Comparison of ENCODE assay signal across 8 mouse cellular contexts in the genomic region with DNA sequence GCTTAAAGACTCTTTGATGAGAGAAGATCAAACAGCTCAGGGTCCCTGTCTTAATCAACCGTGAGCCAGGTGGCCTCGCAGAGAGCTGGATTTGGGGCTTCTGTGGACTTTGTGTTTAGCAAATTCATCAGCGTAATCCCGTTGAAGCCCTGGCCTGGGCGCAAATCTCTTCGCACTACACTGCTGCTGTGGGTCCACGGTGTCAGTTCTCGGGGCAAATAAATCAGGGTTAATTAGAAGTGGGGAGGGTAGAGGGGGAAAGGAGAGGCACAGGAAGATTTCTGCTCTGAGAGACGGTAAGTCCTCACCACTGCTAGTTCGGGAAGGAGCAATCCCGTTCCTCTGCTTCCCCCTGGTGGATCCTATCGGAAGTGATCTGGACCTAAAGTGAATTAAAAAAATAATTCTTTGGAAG. TPM values are rescaled to one million over a fixed set of nuclear protein-coding genes. Genes with fewer than 3 reads are reported as not detected.
A peak's percentile ranks its signal among the peaks of the same experiment; 100 is the strongest.
DNase-seq lines count a peak whose midpoint lies in the region; ATAC-seq and TF ChIP-seq lines count a peak whose summit lies in the region.

No protein-coding gene starts in this region.

- no peak overlapping the region for H3K27ac ChIP-seq in ES-Bruce4 (ENCODE audit: insufficient read depth, low read length)
- H3K27ac ChIP-seq in bone marrow macrophage, adult 2 months (ENCODE audit: insufficient read depth, low read depth, low read length) = no peak overlapping the region
- H3K27ac ChIP-seq in forebrain, embryonic 10.5 days = no peak overlapping the region
- H3K27ac ChIP-seq in liver, embryonic 16.5 days (ENCODE audit: low read length) = no peak overlapping the region
- no peak overlapping the region for H3K27ac ChIP-seq in neural tube, embryonic 15.5 days (replicated peaks)

- H3K4me3 ChIP-seq in ES-Bruce4 (ENCODE audit: low read depth, low read length) = peak overlapping the region; percentile 73
- H3K4me3 ChIP-seq in bone marrow macrophage, adult 2 months (ENCODE audit: insufficient read depth, low read length) = no peak overlapping the region
- H3K4me3 ChIP-seq in forebrain, embryonic 10.5 days = peak overlapping the region; percentile 44
- peak overlapping the region; percentile 23 for H3K4me3 ChIP-seq in liver, embryonic 16.5 days (ENCODE audit: low read depth, low read length)
- H3K4me3 ChIP-seq in neural tube, embryonic 15.5 days (replicated peaks) = peak overlapping the region; percentile 23

- peak; percentile 64 for DNase-seq in forebrain, embryonic 10.5 days (ENCODE audit: extremely low spot score, low spot score)
- DNase-seq in heart, postnatal 10 days = peak; percentile 67 to 85
- DNase-seq in layer of hippocampus, adult 11-12 months (ENCODE audit: low spot score) = peak; percentile 71
- DNase-seq in urinary bladder, postnatal 25 days (ENCODE audit: low spot score) = peak; percentile 63

- TF ChIP-seq CTCF in ES-Bruce4 (IDR thresholded peaks at IDR 0.05; ENCODE audit: low read depth, low read length) = peak; percentile 72
- peak; percentile 65 for TF ChIP-seq CTCF in bone marrow macrophage, adult 2 months (IDR thresholded peaks at IDR 0.05; ENCODE audit: low read depth, low read length)

- TF ChIP-seq EP300 in ES-Bruce4 (IDR thresholded peaks at IDR 0.05; ENCODE audit: insufficient read depth, low read depth, low read length) = no peak

- no peaks in the 10 kb centered on the region for H3K36me3 ChIP-seq in ES-Bruce4 (ENCODE audit: control insufficient read depth, insufficient read depth, low read length, poor library complexity, severe bottlenecking)
- no peaks in the 10 kb centered on the region for H3K36me3 ChIP-seq in forebrain, embryonic 10.5 days (replicated peaks)
- H3K36me3 ChIP-seq in liver, embryonic 16.5 days (ENCODE audit: control insufficient read depth, insufficient read depth) = no peaks in the 10 kb centered on the region
- H3K36me3 ChIP-seq in neural tube, embryonic 15.5 days = no peaks in the 10 kb centered on the region

- under 1% methylated on average over 12 of the region's 12 CpGs for WGBS in forebrain, embryonic 10.5 days
- WGBS in liver, embryonic 16.5 days (ENCODE audit: insufficient replicate concordance) = 3% methylated on average over 12 of the region's 12 CpGs
- WGBS in neural tube, embryonic 15.5 days = 2% methylated on average over 12 of the region's 12 CpGs

- H3K9ac ChIP-seq in ES-Bruce4 (ENCODE audit: low read depth, poor library complexity, severe bottlenecking) = peak overlapping the region; percentile 53; the same call in 1 of the 2 replicates
- H3K9ac ChIP-seq in liver, embryonic 16.5 days (ENCODE audit: low read depth, low read length) = no peak overlapping the region
- peak overlapping the region; percentile 23; the same call in 1 of the 2 replicates for H3K9ac ChIP-seq in neural tube, embryonic 15.5 days (replicated peaks)

- H3K27me3 ChIP-seq in ES-Bruce4 (ENCODE audit: control insufficient read depth, insufficient read depth, low read length, poor library complexity, severe bottlenecking) = no peaks in the 10 kb centered on the region
- peaks cover 49% of the 10 kb centered on the region for H3K27me3 ChIP-seq in forebrain, embryonic 10.5 days (ENCODE audit: poor library complexity, severe bottlenecking)
- peaks cover 15% of the 10 kb centered on the region for H3K27me3 ChIP-seq in liver, embryonic 16.5 days (ENCODE audit: control insufficient read depth, insufficient read depth, low read depth, low read length)
- H3K27me3 ChIP-seq in neural tube, embryonic 15.5 days (replicated peaks) = peaks cover 29% of the 10 kb centered on the region

- H3K4me2 ChIP-seq in liver, embryonic 16.5 days (ENCODE audit: low read depth, low read length) = peak overlapping the region; percentile 46
- peak overlapping the region; percentile 59 for H3K4me2 ChIP-seq in neural tube, embryonic 15.5 days

- no peak for TF ChIP-seq POLR2A in ES-Bruce4 (IDR thresholded peaks at IDR 0.05; ENCODE audit: insufficient read depth, low read length)
- TF ChIP-seq POLR2A in bone marrow macrophage, adult 2 months (IDR thresholded peaks at IDR 0.05; ENCODE audit: borderline replicate concordance, low read depth, low read length) = no peak

- H3K4me1 ChIP-seq in ES-Bruce4 (ENCODE audit: control insufficient read depth, insufficient read depth, low read length) = peaks cover 6% of the 10 kb centered on the region
- H3K4me1 ChIP-seq in bone marrow macrophage, adult 2 months (ENCODE audit: control insufficient read depth, insufficient read depth, low read length) = no peaks in the 10 kb centered on the region
- peaks cover 25% of the 10 kb centered on the region for H3K4me1 ChIP-seq in forebrain, embryonic 10.5 days
- H3K4me1 ChIP-seq in liver, embryonic 16.5 days (ENCODE audit: control insufficient read depth, low read depth, low read length) = no peaks in the 10 kb centered on the region
- peaks cover 15% of the 10 kb centered on the region for H3K4me1 ChIP-seq in neural tube, embryonic 15.5 days

- ATAC-seq in liver, embryonic 16.5 days (ENCODE audit: low read depth) = no peak
- peak; percentile 79 for ATAC-seq in neural tube, embryonic 15.5 days (ENCODE audit: low FRiP score)

- 0 out of 2 replicates have a peak, but pooled peaks cover 2% of the 10 kb centered on the region for H3K9me3 ChIP-seq in ES-Bruce4 (replicated peaks; ENCODE audit: control insufficient read depth, insufficient read depth, low read length, poor library complexity, severe bottlenecking)
- no peaks in the 10 kb centered on the region for H3K9me3 ChIP-seq in forebrain, embryonic 10.5 days
- H3K9me3 ChIP-seq in liver, embryonic 16.5 days (replicated peaks; ENCODE audit: control insufficient read depth, low read length) = no peaks in the 10 kb centered on the region
- H3K9me3 ChIP-seq in neural tube, embryonic 15.5 days (replicated peaks) = no peaks in the 10 kb centered on the region

- intact Hi-C loops in heart, postnatal 10 days (cut with DNase I) = loop anchor here (1.0 to 10.0 kb wide), 7 partner anchors 127 to 1410 kb away; a partner anchor contains a TSS

RNA-seq across cellular contexts. Expression of a gene that starts 5.0 kb away (rescaled TPM):
- 1.6 and 2.1 TPM in 2 replicates for polyA plus RNA-seq in ES-Bruce4 (2011; ENCODE audit: insufficient read depth, insufficient read length, low read depth, missing spikeins)
- polyA plus RNA-seq in bone marrow macrophage, adult 2 months (2012; ENCODE audit: insufficient read depth, insufficient read length, missing spikeins) = not detected in 2 replicates
- 3.4 and 4.3 TPM in 2 replicates for polyA plus RNA-seq in forebrain, embryonic 10.5 days (2016; fragmentation: Nextera tagmentation; extraction: Ambion mirVana)
- total RNA-seq in heart, postnatal 10 days (2021) = not detected
- polyA plus RNA-seq in liver, embryonic 16.5 days (2015; fragmentation: Nextera tagmentation; extraction: Ambion mirVana) = 0.18 and 0.21 TPM in 2 replicates
- 1.0 and 1.1 TPM in 2 replicates for polyA plus RNA-seq in neural tube, embryonic 15.5 days (2015; fragmentation: Nextera tagmentation; extraction: Ambion mirVana)
